Mouse (Mus musculus): ENCODE data around the gene Hspb11. TPM values are rescaled to one million over a fixed set of nuclear protein-coding genes. Genes with fewer than 3 reads are reported as not detected.

Gene Hspb11
- polyA plus RNA-seq, 1 experiment = 22.5 TPM

DNA sequence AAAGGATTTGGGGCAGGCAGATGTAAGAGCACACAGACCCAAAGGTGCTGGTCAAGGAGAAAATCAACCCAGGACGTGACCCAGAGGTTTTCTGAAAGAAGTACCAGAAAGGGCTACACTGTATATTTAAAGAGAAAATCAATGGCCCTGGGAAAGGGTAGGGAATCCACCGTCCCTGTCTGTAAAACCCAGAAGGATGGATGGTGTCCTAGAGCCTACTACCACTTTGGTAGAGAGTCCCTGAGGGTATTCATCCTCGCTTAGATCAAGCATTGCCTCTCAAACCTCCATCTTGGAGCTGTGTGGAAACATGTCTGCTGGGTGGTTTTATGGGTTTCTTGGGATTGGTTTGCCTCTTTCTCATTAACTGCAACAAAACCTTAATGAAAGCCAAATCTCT lies 1.0 kb downstream of the Hspb11 start:
- Histone ChIP-seq H3K4me1 (ENCODE audit: control insufficient read depth, insufficient read depth, low read length) (no peaks in the 10 kb centered on the region), H3K4me3 (replicated peaks; ENCODE audit: insufficient read depth, low read depth, low read length) (peak overlapping the region; percentile 87), H3K27me3 (ENCODE audit: control insufficient read depth, insufficient read depth, low read length) (no peaks in the 10 kb centered on the region), H3K27ac (ENCODE audit: insufficient read depth, low read length) (peak overlapping the region; percentile 28; the same call in 1 of the 2 replicates)
- DNase-seq = peak; percentile 18 to 29
- no peak for TF ChIP-seq POLR2A (IDR thresholded peaks at IDR 0.05; ENCODE audit: borderline replicate concordance, insufficient read depth, low read length)
- no peak for TF ChIP-seq CTCF (IDR thresholded peaks at IDR 0.05; ENCODE audit: borderline replicate concordance, insufficient read depth, low read depth, low read length)
- WGBS = 9% methylated on average over 3 of the region's 3 CpGs

GRCm38 (mm10) chr4:107260001-107260400 lies 6.6 kb downstream of the Hspb11 start:
- H3K27me3 ChIP-seq (ENCODE audit: control insufficient read depth, insufficient read depth, low read length) = no peaks in the 10 kb centered on the region
- no peak overlapping the region for H3K4me3 ChIP-seq (replicated peaks; ENCODE audit: insufficient read depth, low read depth, low read length)
- 86% methylated on average over 4 of the region's 4 CpGs for WGBS
- no peaks in the 10 kb centered on the region for H3K4me1 ChIP-seq (ENCODE audit: control insufficient read depth, insufficient read depth, low read length)
- no peak overlapping the region for H3K27ac ChIP-seq (ENCODE audit: insufficient read depth, low read length)
- TF ChIP-seq CTCF (IDR thresholded peaks at IDR 0.05; ENCODE audit: borderline replicate concordance, insufficient read depth, low read depth, low read length) (no peak), POLR2A (IDR thresholded peaks at IDR 0.05; ENCODE audit: borderline replicate concordance, insufficient read depth, low read length) (no peak)
- DNase-seq = no peak

DNA sequence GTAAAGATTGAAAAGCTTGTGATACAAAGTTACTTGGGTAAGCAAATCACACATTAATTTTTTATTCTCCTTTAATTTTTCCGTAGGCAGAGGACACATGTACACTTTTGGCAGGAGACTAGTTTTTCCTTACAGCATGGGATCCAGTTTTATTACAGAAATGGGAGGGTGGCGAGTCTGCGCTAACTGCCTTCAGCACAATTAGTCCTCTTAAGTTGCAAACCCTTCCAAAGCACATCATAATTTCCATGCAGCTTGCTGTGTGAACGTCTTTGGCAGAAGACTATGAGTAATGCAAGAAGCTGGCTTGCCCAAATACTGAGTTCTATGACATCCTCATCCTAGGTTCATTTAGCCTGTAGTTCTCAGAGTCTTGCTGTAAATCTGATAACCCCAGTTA lies 20.3 kb downstream of the Hspb11 start:
- no peaks in the 10 kb centered on the region for H3K27me3 ChIP-seq (ENCODE audit: control insufficient read depth, insufficient read depth, low read length)
- WGBS = 77% methylated on average over 4 of the region's 4 CpGs
- no peak for TF ChIP-seq POLR2A (IDR thresholded peaks at IDR 0.05; ENCODE audit: borderline replicate concordance, insufficient read depth, low read length)
- TF ChIP-seq CTCF (IDR thresholded peaks at IDR 0.05; ENCODE audit: borderline replicate concordance, insufficient read depth, low read depth, low read length) = no peak
- DNase-seq = no peak
- H3K4me3 ChIP-seq (replicated peaks; ENCODE audit: insufficient read depth, low read depth, low read length) = no peak overlapping the region
- H3K27ac ChIP-seq (ENCODE audit: insufficient read depth, low read length) = no peak overlapping the region
- no peaks in the 10 kb centered on the region for H3K4me1 ChIP-seq (ENCODE audit: control insufficient read depth, insufficient read depth, low read length)

- no peak for TF ChIP-seq CTCF (IDR thresholded peaks at IDR 0.05; ENCODE audit: borderline replicate concordance, insufficient read depth, low read depth, low read length)
- TF ChIP-seq POLR2A (IDR thresholded peaks at IDR 0.05; ENCODE audit: borderline replicate concordance, insufficient read depth, low read length) = no peak
- Histone ChIP-seq H3K27ac (ENCODE audit: insufficient read depth, low read length) (no peak overlapping the region), H3K27me3 (ENCODE audit: control insufficient read depth, insufficient read depth, low read length) (no peaks in the 10 kb centered on the region), H3K4me1 (ENCODE audit: control insufficient read depth, insufficient read depth, low read length) (no peaks in the 10 kb centered on the region), H3K4me3 (replicated peaks; ENCODE audit: insufficient read depth, low read depth, low read length) (no peak overlapping the region)
- no peak for DNase-seq
- 79% methylated on average over 5 of the region's 5 CpGs for WGBS
Measured at GRCm38 (mm10) chr4:107274511-107274910, 21.1 kb downstream of the Hspb11 start.

GRCm38 (mm10) chr4:107278188-107278707 lies 24.9 kb downstream of the Hspb11 start:
- DNase-seq = peak in 1 of 2 experiments; percentile 4
- H3K27me3 ChIP-seq (ENCODE audit: control insufficient read depth, insufficient read depth, low read length) = no peaks in the 10 kb centered on the region
- no peak overlapping the region for H3K27ac ChIP-seq (ENCODE audit: insufficient read depth, low read length)
- 30% methylated on average over 8 of the region's 8 CpGs for WGBS
- no peak overlapping the region for H3K4me3 ChIP-seq (replicated peaks; ENCODE audit: insufficient read depth, low read depth, low read length)
- TF ChIP-seq CTCF (IDR thresholded peaks at IDR 0.05; ENCODE audit: borderline replicate concordance, insufficient read depth, low read depth, low read length) = no peak
- TF ChIP-seq POLR2A (IDR thresholded peaks at IDR 0.05; ENCODE audit: borderline replicate concordance, insufficient read depth, low read length) = no peak
- H3K4me1 ChIP-seq (ENCODE audit: control insufficient read depth, insufficient read depth, low read length) = no peaks in the 10 kb centered on the region

DNA sequence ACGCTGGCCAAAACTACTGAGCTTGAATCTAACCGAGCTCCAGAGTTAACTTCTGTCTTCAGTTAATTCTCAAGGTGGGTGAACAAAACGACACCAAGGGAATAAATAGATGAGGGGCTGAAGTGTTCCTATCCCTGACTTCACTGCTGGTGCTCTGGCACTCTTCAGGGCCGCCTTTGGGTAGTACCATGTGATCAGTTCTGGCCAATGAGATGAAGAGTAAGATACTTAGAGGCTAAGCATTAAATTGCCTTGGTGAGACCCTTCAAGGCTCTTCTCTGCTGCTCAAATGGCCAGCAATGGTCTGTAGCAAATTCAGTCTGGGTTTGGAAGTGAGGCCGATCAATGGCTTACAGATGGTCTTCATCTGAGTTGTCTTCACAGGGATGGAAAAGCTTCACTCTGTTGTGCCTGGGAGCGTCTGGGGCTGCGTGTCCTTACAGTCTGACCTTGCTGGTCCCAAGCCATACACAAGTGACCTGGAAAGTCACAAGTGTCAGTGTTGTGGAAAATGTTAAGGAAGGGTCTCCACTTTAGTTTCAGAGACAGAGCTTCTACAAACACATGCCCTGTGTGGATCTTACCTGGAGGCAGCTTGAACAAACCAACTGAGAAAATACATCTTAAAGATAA lies 27.6 kb downstream of the Hspb11 start:
- WGBS = 83% methylated on average over 7 of the region's 7 CpGs
- no peak overlapping the region for H3K4me3 ChIP-seq (replicated peaks; ENCODE audit: insufficient read depth, low read depth, low read length)
- DNase-seq = no peak
- no peaks in the 10 kb centered on the region for H3K27me3 ChIP-seq (ENCODE audit: control insufficient read depth, insufficient read depth, low read length)
- H3K4me1 ChIP-seq (ENCODE audit: control insufficient read depth, insufficient read depth, low read length) = no peaks in the 10 kb centered on the region
- TF ChIP-seq POLR2A (IDR thresholded peaks at IDR 0.05; ENCODE audit: borderline replicate concordance, insufficient read depth, low read length) (no peak), CTCF (IDR thresholded peaks at IDR 0.05; ENCODE audit: borderline replicate concordance, insufficient read depth, low read depth, low read length) (no peak)
- no peak overlapping the region for H3K27ac ChIP-seq (ENCODE audit: insufficient read depth, low read length)

DNA sequence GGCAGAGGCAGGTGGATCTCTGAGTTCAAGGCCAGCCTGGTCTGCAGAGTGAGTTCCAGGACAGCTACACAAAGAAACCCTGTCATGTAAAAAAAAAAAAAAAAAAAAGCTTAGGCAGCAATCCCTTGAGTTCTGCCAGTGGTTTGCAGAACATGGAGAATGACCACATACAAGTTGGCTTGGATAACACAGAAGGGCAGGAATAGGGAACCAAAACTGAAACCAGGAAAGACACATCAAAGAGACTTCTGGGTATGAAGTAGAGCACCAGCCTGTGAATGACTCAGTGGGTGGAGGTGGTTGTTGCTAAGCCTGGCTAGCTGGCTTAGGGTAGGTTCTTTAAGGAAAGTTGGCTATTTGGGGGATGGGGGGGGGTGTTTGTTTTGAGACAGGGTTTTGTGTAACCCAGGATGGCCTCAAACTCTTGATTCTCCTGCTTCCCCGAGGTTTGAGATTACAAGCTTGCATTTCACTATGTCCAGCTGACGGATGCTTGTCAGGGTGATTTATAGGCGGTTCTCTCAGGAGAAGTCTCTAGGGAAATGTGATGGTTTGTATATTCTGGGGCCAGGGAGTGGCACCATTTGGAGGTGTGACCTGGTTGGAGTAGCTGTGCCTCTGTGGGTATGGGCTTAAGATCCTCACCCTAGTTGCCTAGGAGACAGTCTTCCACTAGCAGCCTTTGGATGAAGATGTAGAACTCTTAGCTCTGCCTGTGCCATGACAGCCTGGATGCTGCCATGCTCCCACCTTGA lies 32.2 kb downstream of the Hspb11 start:
- Histone ChIP-seq H3K27me3 (ENCODE audit: control insufficient read depth, insufficient read depth, low read length) (no peaks in the 10 kb centered on the region), H3K4me3 (replicated peaks; ENCODE audit: insufficient read depth, low read depth, low read length) (no peak overlapping the region), H3K4me1 (ENCODE audit: control insufficient read depth, insufficient read depth, low read length) (no peaks in the 10 kb centered on the region), H3K27ac (ENCODE audit: insufficient read depth, low read length) (no peak overlapping the region)
- DNase-seq = no peak
- WGBS = 79% methylated on average over 3 of the region's 3 CpGs
- no peak for TF ChIP-seq POLR2A (IDR thresholded peaks at IDR 0.05; ENCODE audit: borderline replicate concordance, insufficient read depth, low read length)
- TF ChIP-seq CTCF (IDR thresholded peaks at IDR 0.05; ENCODE audit: borderline replicate concordance, insufficient read depth, low read depth, low read length) = no peak

DNA sequence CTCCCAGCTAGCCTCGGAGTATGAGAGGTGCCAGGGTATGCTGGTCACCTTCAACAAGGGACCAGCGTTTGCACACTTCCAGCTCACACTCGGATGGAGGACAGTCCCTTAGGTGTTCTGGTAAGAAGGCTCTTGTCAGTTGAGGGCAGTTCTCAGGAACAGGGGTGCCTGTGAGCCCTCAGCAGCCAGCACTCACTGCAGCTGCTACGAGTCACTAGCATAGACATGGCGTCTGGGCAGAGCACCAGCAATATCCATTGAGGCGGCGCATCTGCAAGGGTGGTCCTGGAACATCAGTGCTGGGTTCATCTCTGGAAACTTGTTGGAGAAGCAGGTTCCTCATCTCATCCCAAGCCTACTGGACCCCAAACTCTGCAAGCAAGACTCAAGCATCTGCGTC lies 33.0 kb downstream of the Hspb11 start:
- Histone ChIP-seq H3K27ac (ENCODE audit: insufficient read depth, low read length) (no peak overlapping the region), H3K27me3 (ENCODE audit: control insufficient read depth, insufficient read depth, low read length) (no peaks in the 10 kb centered on the region), H3K4me1 (ENCODE audit: control insufficient read depth, insufficient read depth, low read length) (no peaks in the 10 kb centered on the region), H3K4me3 (replicated peaks; ENCODE audit: insufficient read depth, low read depth, low read length) (no peak overlapping the region)
- no peak for TF ChIP-seq CTCF (IDR thresholded peaks at IDR 0.05; ENCODE audit: borderline replicate concordance, insufficient read depth, low read depth, low read length)
- no peak for TF ChIP-seq POLR2A (IDR thresholded peaks at IDR 0.05; ENCODE audit: borderline replicate concordance, insufficient read depth, low read length)
- no peak for DNase-seq
- WGBS = 81% methylated on average over 8 of the region's 8 CpGs

Measured in cerebellum, adult 2 months (tissue).